ENCODE assay signal across 18 mouse cellular contexts in genomic region chr7:71384921-71385320, GRCm38 (mm10). TPM values are rescaled to one million over a fixed set of nuclear protein-coding genes. Genes with fewer than 3 reads are reported as not detected.
DNase-seq lines count a peak whose midpoint lies in the region; ATAC-seq and TF ChIP-seq lines count a peak whose summit lies in the region.
"Had no signal": no experiment of that assay in that cellular context is flagged by ENCODE, and none has a peak within 500 bp of the region (broad histone marks: within the 10 kb centered on the region; RNA-seq: fewer than 3 reads in every experiment).

No protein-coding gene starts in this region.

- no peak for ATAC-seq in stomach, embryonic 14.5 days (ENCODE audit: insufficient number of reproducible peaks, insufficient read depth, low FRiP score, low read depth)
- ATAC-seq in stomach, postnatal 0 days (ENCODE audit: low FRiP score, low TSS enrichment), result no peak

- no peak for DNase-seq in gastrocnemius, adult 2 months
- no peak for DNase-seq in gastrocnemius, postnatal 10 days
- DNase-seq in layer of hippocampus, adult 2 months (ENCODE audit: low spot score in 2 of 2), result no peak
- DNase-seq in layer of hippocampus, adult 8-10 months (ENCODE audit: low spot score in 2 of 2), result no peak
- DNase-seq in stomach, postnatal 0 days (ENCODE audit: low spot score), result no peak
- DNase-seq in MN1 (ENCODE audit: low spot score), result no peak
- no peak for DNase-seq in embryo, embryonic 9.5 days (ENCODE audit: extremely low spot score)
- DNase-seq: cerebellum, adult 8-10 months; heart, adult 18-20 months; thymus, adult 18-20 months had no signal

- H3K4me1 ChIP-seq in stomach, embryonic 14.5 days (ENCODE audit: control insufficient read depth, insufficient read depth, low read length), result peaks cover 30% of the 10 kb centered on the region
- no peaks in the 10 kb centered on the region for H3K4me1 ChIP-seq in stomach, postnatal 0 days (replicated peaks; ENCODE audit: control insufficient read depth, insufficient read depth)

- H3K9me3 ChIP-seq in stomach, embryonic 14.5 days (ENCODE audit: control insufficient read depth, low read depth, low read length), result no peaks in the 10 kb centered on the region
- H3K9me3 ChIP-seq in stomach, postnatal 0 days (ENCODE audit: control insufficient read depth, low read length), result no peaks in the 10 kb centered on the region
- H3K9me3 ChIP-seq: embryonic facial prominence, embryonic 12.5 days had no signal

- no peak for TF ChIP-seq CTCF in gastrocnemius, adult 2 months (IDR thresholded peaks at IDR 0.05)
- TF ChIP-seq CTCF in layer of hippocampus, adult 2 months (conservative IDR thresholded peaks at IDR 0.05), result no peak
- TF ChIP-seq CTCF in stomach, postnatal 0 days (IDR thresholded peaks at IDR 0.05; ENCODE audit: low read depth), result no peak

- H3K27ac ChIP-seq in gastrocnemius, adult 2 months, result peak overlapping the region; percentile 53
- H3K27ac ChIP-seq in layer of hippocampus, adult 2 months, result peak overlapping the region; percentile 8; the same call in 1 of the 2 replicates
- peak overlapping the region; percentile 10; the same call in 1 of the 2 replicates for H3K27ac ChIP-seq in stomach, embryonic 14.5 days (ENCODE audit: low read length)
- H3K27ac ChIP-seq in stomach, postnatal 0 days (replicated peaks), result no peak overlapping the region
- H3K27ac ChIP-seq: embryonic facial prominence, embryonic 12.5 days had no signal

- H3K4me3 ChIP-seq in gastrocnemius, adult 2 months, result no peak overlapping the region
- no peak overlapping the region for H3K4me3 ChIP-seq in layer of hippocampus, adult 2 months
- no peak overlapping the region for H3K4me3 ChIP-seq in stomach, embryonic 14.5 days (ENCODE audit: low read depth, low read length)
- no peak overlapping the region for H3K4me3 ChIP-seq in stomach, postnatal 0 days (ENCODE audit: low read depth, low read length)
- H3K4me3 ChIP-seq: embryonic facial prominence, embryonic 12.5 days had no signal

- no peaks in the 10 kb centered on the region for H3K27me3 ChIP-seq in stomach, embryonic 14.5 days (ENCODE audit: control insufficient read depth, insufficient read depth, low read length)
- no peaks in the 10 kb centered on the region for H3K27me3 ChIP-seq in stomach, postnatal 0 days (ENCODE audit: control insufficient read depth, insufficient read depth, low read length)
- H3K27me3 ChIP-seq: embryonic facial prominence, embryonic 12.5 days had no signal

- no peak overlapping the region for H3K4me2 ChIP-seq in stomach, embryonic 14.5 days (replicated peaks; ENCODE audit: low read depth, low read length)
- no peak overlapping the region for H3K4me2 ChIP-seq in stomach, postnatal 0 days (replicated peaks; ENCODE audit: low read depth)
- H3K4me2 ChIP-seq: embryonic facial prominence, embryonic 12.5 days had no signal

- no peak overlapping the region for H3K9ac ChIP-seq in stomach, embryonic 14.5 days (replicated peaks; ENCODE audit: low read depth, low read length)
- H3K9ac ChIP-seq in stomach, postnatal 0 days (ENCODE audit: low read length), result no peak overlapping the region
- H3K9ac ChIP-seq: embryonic facial prominence, embryonic 12.5 days had no signal

- 61% methylated on average over 7 of the region's 7 CpGs for WGBS in stomach, embryonic 14.5 days
- 71% methylated on average over 7 of the region's 7 CpGs for WGBS in stomach, postnatal 0 days

- no peak for TF ChIP-seq EP300 in stomach, postnatal 0 days (optimal IDR thresholded peaks at IDR 0.05)

- intact Hi-C loops in gastrocnemius, adult 2 months (cut with DNase I), result loop anchor here (10.0 kb wide), 1 partner anchor 200 kb away; no protein-coding TSS in a partner anchor

- no peaks in the 10 kb centered on the region for H3K36me3 ChIP-seq in stomach, embryonic 14.5 days (ENCODE audit: control insufficient read depth, insufficient read depth, low read length)
- no peaks in the 10 kb centered on the region for H3K36me3 ChIP-seq in stomach, postnatal 0 days (ENCODE audit: control insufficient read depth, insufficient read depth, low read length)
- H3K36me3 ChIP-seq: embryonic facial prominence, embryonic 12.5 days had no signal

RNA-seq across cellular contexts. Expression of gene Gm10295, which starts 33.6 kb away (rescaled TPM):
- total RNA-seq in gastrocnemius, adult 2 months (2021), result not detected
- not detected for total RNA-seq in gastrocnemius, postnatal 10 days (2021)
- total RNA-seq in layer of hippocampus, adult 2 months (2021), result not detected
- total RNA-seq in layer of hippocampus, adult 8-10 months (2022), result not detected
- not detected in 2 replicates for polyA plus RNA-seq in stomach, embryonic 14.5 days (2014; fragmentation: Nextera tagmentation; extraction: Ambion mirVana)
- 0.07 TPM in 1 of 2 replicates, not detected in the other for polyA plus RNA-seq in stomach, postnatal 0 days (2015; fragmentation: Nextera tagmentation; extraction: Ambion mirVana)
- total RNA-seq: ES-E14; heart, adult 18-20 months; layer of hippocampus, adult 18-20 months; left cerebral cortex, postnatal 10 days; monocyte, adult 5-6 weeks had no signal
- polyA plus RNA-seq: embryonic facial prominence, embryonic 12.5 days; liver, embryonic 16.5 days; small intestine, adult 2 months had no signal
